Mouse (Mus musculus): ENCODE data around the gene Ttbk2. TPM values are rescaled to one million over a fixed set of nuclear protein-coding genes. Genes with fewer than 3 reads are reported as not detected.
A peak's percentile ranks its signal among the peaks of the same experiment; 100 is the strongest.

Ttbk2 gene
- polyA plus RNA-seq, 1 experiment from 2014 or later = 0.95 TPM

- H3K9ac ChIP-seq (ENCODE audit: low read length) = peak overlapping the region; percentile 86
- DNase-seq (ENCODE audit: low spot score) (no peak), ATAC-seq (ENCODE audit: low FRiP score, low TSS enrichment) (no peak)
- H3K9me3 ChIP-seq (ENCODE audit: control insufficient read depth, low read length) = no peaks in the 10 kb centered on the region
- 40% methylated on average over 7 of the region's 7 CpGs for WGBS
- H3K4me3 ChIP-seq (ENCODE audit: low read depth, low read length) = peak overlapping the region; percentile 88
- H3K36me3 ChIP-seq (ENCODE audit: control insufficient read depth, insufficient read depth, low read length) = peaks cover under 1% of the 10 kb centered on the region
- H3K4me2 ChIP-seq (replicated peaks; ENCODE audit: low read depth) = peak overlapping the region; percentile 99
- no peaks in the 10 kb centered on the region for H3K27me3 ChIP-seq (ENCODE audit: control insufficient read depth, insufficient read depth, low read length)
- H3K27ac ChIP-seq (replicated peaks) = peak overlapping the region; percentile 92
- peaks cover 7% of the 10 kb centered on the region; the same call in 1 of the 2 replicates for H3K4me1 ChIP-seq (replicated peaks; ENCODE audit: control insufficient read depth, insufficient read depth)
- TF ChIP-seq EP300 (optimal IDR thresholded peaks at IDR 0.05) (no peak), CTCF (IDR thresholded peaks at IDR 0.05; ENCODE audit: low read depth) (no peak)
Observed at GRCm38 (mm10) chr2:120731877-120732530, 118.4 kb downstream of the Ttbk2 start.

- Histone ChIP-seq H3K36me3 (ENCODE audit: control insufficient read depth, insufficient read depth, low read length) (peaks cover 7% of the 10 kb centered on the region), H3K4me2 (replicated peaks; ENCODE audit: low read depth) (peak overlapping the region; percentile 99), H3K27ac (replicated peaks) (peak overlapping the region; percentile 92), H3K4me1 (replicated peaks; ENCODE audit: control insufficient read depth, insufficient read depth) (peaks cover 7% of the 10 kb centered on the region; the same call in 1 of the 2 replicates), H3K9ac (ENCODE audit: low read length) (peak overlapping the region; percentile 86), H3K9me3 (ENCODE audit: control insufficient read depth, low read length) (no peaks in the 10 kb centered on the region), H3K4me3 (ENCODE audit: low read depth, low read length) (peak overlapping the region; percentile 88), H3K27me3 (ENCODE audit: control insufficient read depth, insufficient read depth, low read length) (no peaks in the 10 kb centered on the region)
- DNase-seq (ENCODE audit: low spot score) (peak; percentile 97), ATAC-seq (ENCODE audit: low FRiP score, low TSS enrichment) (peak; percentile 99)
- peak; percentile 37 for TF ChIP-seq CTCF (IDR thresholded peaks at IDR 0.05; ENCODE audit: low read depth)
- no peak for TF ChIP-seq EP300 (optimal IDR thresholded peaks at IDR 0.05)
- under 1% methylated on average over 61 of the region's 61 CpGs for WGBS
Observed at GRCm38 (mm10) chr2:120731167-120731862, 119.1 kb downstream of the Ttbk2 start.

- H3K4me3 ChIP-seq (ENCODE audit: low read depth, low read length) = peak overlapping the region; percentile 88
- no peaks in the 10 kb centered on the region for H3K27me3 ChIP-seq (ENCODE audit: control insufficient read depth, insufficient read depth, low read length)
- H3K4me1 ChIP-seq (replicated peaks; ENCODE audit: control insufficient read depth, insufficient read depth) = peaks cover 7% of the 10 kb centered on the region; the same call in 1 of the 2 replicates
- H3K9ac ChIP-seq (ENCODE audit: low read length) = peak overlapping the region; percentile 86
- TF ChIP-seq EP300 (optimal IDR thresholded peaks at IDR 0.05) (no peak), CTCF (IDR thresholded peaks at IDR 0.05; ENCODE audit: low read depth) (no peak)
- 0% methylated on average over 30 of the region's 50 CpGs for WGBS
- no peaks in the 10 kb centered on the region for H3K9me3 ChIP-seq (ENCODE audit: control insufficient read depth, low read length)
- DNase-seq (ENCODE audit: low spot score) (no peak), ATAC-seq (ENCODE audit: low FRiP score, low TSS enrichment) (peak; percentile 21)
- peak overlapping the region; percentile 92 for H3K27ac ChIP-seq (replicated peaks)
- H3K36me3 ChIP-seq (ENCODE audit: control insufficient read depth, insufficient read depth, low read length) = peaks cover 10% of the 10 kb centered on the region
- H3K4me2 ChIP-seq (replicated peaks; ENCODE audit: low read depth) = peak overlapping the region; percentile 99
Observed at GRCm38 (mm10) chr2:120730639-120731166, 119.7 kb downstream of the Ttbk2 start.

- Histone ChIP-seq H3K27ac (replicated peaks) (peak overlapping the region; percentile 92), H3K27me3 (ENCODE audit: control insufficient read depth, insufficient read depth, low read length) (no peaks in the 10 kb centered on the region), H3K4me1 (replicated peaks; ENCODE audit: control insufficient read depth, insufficient read depth) (peaks cover 7% of the 10 kb centered on the region; the same call in 1 of the 2 replicates), H3K4me2 (replicated peaks; ENCODE audit: low read depth) (peak overlapping the region; percentile 99), H3K36me3 (ENCODE audit: control insufficient read depth, insufficient read depth, low read length) (peaks cover 17% of the 10 kb centered on the region), H3K9me3 (ENCODE audit: control insufficient read depth, low read length) (no peaks in the 10 kb centered on the region), H3K4me3 (ENCODE audit: low read depth, low read length) (peak overlapping the region; percentile 88), H3K9ac (ENCODE audit: low read length) (peak overlapping the region; percentile 86)
- ATAC-seq (ENCODE audit: low FRiP score, low TSS enrichment) = no peak
- 7% methylated on average over 23 of the region's 23 CpGs for WGBS
- TF ChIP-seq EP300 (optimal IDR thresholded peaks at IDR 0.05) (no peak), CTCF (IDR thresholded peaks at IDR 0.05; ENCODE audit: low read depth) (no peak)
- peak; percentile 12 for DNase-seq (ENCODE audit: low spot score)
Observed at GRCm38 (mm10) chr2:120729775-120730585, 120.4 kb downstream of the Ttbk2 start.

GRCm38 (mm10) chr2:120724176-120724575 is 126.2 kb downstream of the Ttbk2 start:
- Histone ChIP-seq H3K4me1 (replicated peaks; ENCODE audit: control insufficient read depth, insufficient read depth) (no peaks in the 10 kb centered on the region), H3K36me3 (ENCODE audit: control insufficient read depth, insufficient read depth, low read length) (peaks cover 44% of the 10 kb centered on the region)

More at GRCm38 (mm10) chr2:120724176-120724575, 126.2 kb downstream of the Ttbk2 start:
- DNase-seq (ENCODE audit: low spot score) (no peak), ATAC-seq (ENCODE audit: low FRiP score, low TSS enrichment) (no peak)
- H3K4me3 ChIP-seq (ENCODE audit: low read depth, low read length) = no peak overlapping the region
- H3K9me3 ChIP-seq (ENCODE audit: control insufficient read depth, low read length) = no peaks in the 10 kb centered on the region
- H3K9ac ChIP-seq (ENCODE audit: low read length) = no peak overlapping the region
- WGBS = 76% methylated on average over 6 of the region's 6 CpGs
- no peaks in the 10 kb centered on the region for H3K27me3 ChIP-seq (ENCODE audit: control insufficient read depth, insufficient read depth, low read length)
- TF ChIP-seq CTCF (IDR thresholded peaks at IDR 0.05; ENCODE audit: low read depth) = no peak
- no peak for TF ChIP-seq EP300 (optimal IDR thresholded peaks at IDR 0.05)
- no peak overlapping the region for H3K27ac ChIP-seq (replicated peaks)
- no peak overlapping the region for H3K4me2 ChIP-seq (replicated peaks; ENCODE audit: low read depth)
